Mouse (Mus musculus) bone marrow macrophage, adult 2 months (primary cell): ENCODE measurements around the gene Defb48.

Source experiments
- CTCF ChIP-seq: IDR thresholded peaks from 2 replicates; pipeline ENCODE4 v1.5.1; 2012; ENCODE audit warnings: low read depth, mild to moderate bottlenecking, low read length, moderate library complexity
- POLR2A ChIP-seq: IDR thresholded peaks from 2 replicates; pipeline ENCODE4 v1.6.1; 2012; ENCODE audit warnings: mild to moderate bottlenecking, low read depth, low read length, borderline replicate concordance

DNA sequence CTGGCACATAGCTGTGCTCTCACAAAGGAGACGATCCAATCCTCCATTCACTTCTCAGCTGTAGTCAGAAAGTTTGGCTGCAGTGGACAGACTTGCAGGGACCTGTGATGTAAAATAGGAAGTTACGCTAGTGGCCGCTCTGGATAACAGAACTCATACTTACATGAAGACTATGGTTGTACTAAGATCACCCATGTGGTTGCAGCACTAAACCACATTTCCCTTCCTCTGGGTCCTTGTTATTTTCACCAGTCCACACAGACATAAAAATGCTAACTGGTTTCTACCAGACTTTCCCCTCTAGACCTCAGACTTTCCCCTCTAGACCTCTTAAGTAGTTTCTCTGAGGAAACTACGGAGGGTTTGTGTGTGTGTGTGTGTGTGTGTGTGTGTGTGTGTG is 14.7 kb upstream of the Defb48 start:
- TF ChIP-seq POLR2A (no peak), CTCF (no peak)
